Comparison of ENCODE assay signal across 10 mouse cellular contexts in the genomic region with DNA sequence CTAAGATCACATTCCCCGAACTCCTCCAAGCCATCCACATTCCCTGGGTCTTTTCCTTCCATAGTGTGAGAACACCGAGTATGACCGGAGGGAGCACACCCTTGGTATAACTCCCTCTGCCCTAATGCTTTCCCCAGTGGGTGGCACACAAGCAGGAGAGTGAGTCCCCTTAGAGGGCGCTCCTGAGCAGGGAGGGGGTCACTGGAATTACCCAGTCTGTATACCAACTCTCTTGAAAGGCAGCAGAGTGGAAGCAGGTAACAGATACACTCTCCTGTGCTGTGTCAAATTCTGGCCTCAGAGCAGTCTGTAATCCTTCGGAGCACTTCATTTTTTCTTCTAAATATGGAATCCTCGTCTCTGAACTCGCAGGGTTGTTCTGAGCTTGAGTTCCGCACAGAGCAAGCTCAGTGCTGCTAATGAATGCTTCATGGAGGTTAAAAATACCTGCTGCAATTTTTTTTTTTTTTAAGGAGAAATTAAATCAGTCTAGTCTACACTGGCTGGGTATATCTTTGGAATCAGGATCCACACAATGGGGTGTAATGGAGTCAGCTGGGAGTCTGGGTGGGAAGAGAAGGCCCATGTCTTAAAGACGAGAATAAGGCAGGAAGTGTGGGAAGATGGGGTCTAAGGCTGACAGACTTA.
DNase-seq lines count a peak whose midpoint lies in the region; ATAC-seq and TF ChIP-seq lines count a peak whose summit lies in the region.
"Had no signal": no experiment of that assay in that cellular context is flagged by ENCODE, and none has a peak within 500 bp of the region (broad histone marks: within the 10 kb centered on the region; RNA-seq: fewer than 3 reads in every experiment).

No protein-coding gene starts in this region.

- H3K9me3 ChIP-seq in heart, embryonic 15.5 days (replicated peaks): no peaks in the 10 kb centered on the region
- no peaks in the 10 kb centered on the region for H3K9me3 ChIP-seq in heart, embryonic 10.5 days
- H3K9me3 ChIP-seq in E14TG2a.4 (ENCODE audit: low read length): no peaks in the 10 kb centered on the region
- H3K9me3 ChIP-seq: forebrain, embryonic 10.5 days; liver, embryonic 13.5 days; neural tube, embryonic 13.5 days had no signal

- no peaks in the 10 kb centered on the region for H3K27me3 ChIP-seq in heart, embryonic 15.5 days
- no peaks in the 10 kb centered on the region for H3K27me3 ChIP-seq in heart, embryonic 10.5 days (ENCODE audit: insufficient read depth, poor library complexity, severe bottlenecking)
- no peaks in the 10 kb centered on the region for H3K27me3 ChIP-seq in E14TG2a.4 (ENCODE audit: insufficient read depth, low read length)
- H3K27me3 ChIP-seq in small intestine, adult 2 months (ENCODE audit: control insufficient read depth, insufficient read depth, low read length): no peaks in the 10 kb centered on the region
- H3K27me3 ChIP-seq: liver, embryonic 13.5 days; neural tube, embryonic 13.5 days had no signal

- peaks cover 19% of the 10 kb centered on the region for H3K36me3 ChIP-seq in heart, embryonic 15.5 days
- H3K36me3 ChIP-seq in heart, embryonic 10.5 days: peaks cover 27% of the 10 kb centered on the region
- peaks cover 67% of the 10 kb centered on the region for H3K36me3 ChIP-seq in E14TG2a.4 (ENCODE audit: insufficient read depth, low read length)
- H3K36me3 ChIP-seq in small intestine, adult 2 months (ENCODE audit: control insufficient read depth, insufficient read depth, low read length): peaks cover 14% of the 10 kb centered on the region
- H3K36me3 ChIP-seq: neural tube, embryonic 13.5 days had no signal

- no peak for ATAC-seq in heart, embryonic 15.5 days (replicated peaks; ENCODE audit: insufficient number of reproducible peaks, insufficient read depth, low FRiP score, low read depth)

- no peak for TF ChIP-seq POLR2A in small intestine, adult 2 months (IDR thresholded peaks at IDR 0.05; ENCODE audit: low read depth, low read length)

- peak; percentile 34 for TF ChIP-seq CTCF in E14TG2a.4 (conservative IDR thresholded peaks at IDR 0.05; ENCODE audit: low read length)
- peak; percentile 16; the same call in 1 of the 2 replicates for TF ChIP-seq CTCF in small intestine, adult 2 months (IDR thresholded peaks at IDR 0.05; ENCODE audit: extremely low read depth, insufficient read length, insufficient replicate concordance, low read depth, low read length)

- H3K4me1 ChIP-seq in heart, embryonic 15.5 days (replicated peaks): peaks cover 17% of the 10 kb centered on the region
- H3K4me1 ChIP-seq in heart, embryonic 10.5 days: peaks cover 16% of the 10 kb centered on the region; the same call in 1 of the 2 replicates
- peaks cover 7% of the 10 kb centered on the region for H3K4me1 ChIP-seq in E14TG2a.4 (replicated peaks; ENCODE audit: low read depth, low read length)
- no peaks in the 10 kb centered on the region for H3K4me1 ChIP-seq in small intestine, adult 2 months (ENCODE audit: control insufficient read depth, insufficient read depth, insufficient read length, low read length)
- H3K4me1 ChIP-seq: liver, embryonic 13.5 days had no signal

- WGBS in heart, embryonic 15.5 days: 67% methylated on average over 9 of the region's 9 CpGs
- 70% methylated on average over 9 of the region's 9 CpGs for WGBS in heart, embryonic 10.5 days
- 88% methylated on average over 9 of the region's 9 CpGs for WGBS in small intestine, adult 2 months

- no peak for DNase-seq in heart, embryonic 10.5 days (ENCODE audit: low spot score)
- DNase-seq in brain, adult 2 months (ENCODE audit: low read depth, low spot score): peak; percentile 35
- no peak for DNase-seq in embryo, embryonic 9.5 days (ENCODE audit: extremely low spot score)
- no peak for DNase-seq in layer of hippocampus, adult 9-10 months (ENCODE audit: low spot score)
- DNase-seq: liver, embryonic 13.5 days had no signal

- no peak overlapping the region for H3K4me2 ChIP-seq in heart, embryonic 15.5 days
- H3K4me2 ChIP-seq: liver, embryonic 13.5 days; neural tube, embryonic 13.5 days had no signal

- no peak overlapping the region for H3K4me3 ChIP-seq in heart, embryonic 15.5 days
- H3K4me3 ChIP-seq in heart, embryonic 10.5 days: no peak overlapping the region
- H3K4me3 ChIP-seq in E14TG2a.4 (replicated peaks; ENCODE audit: low read length): no peak overlapping the region
- H3K4me3 ChIP-seq in small intestine, adult 2 months (ENCODE audit: low read depth, low read length): no peak overlapping the region
- H3K4me3 ChIP-seq: forebrain, embryonic 10.5 days; liver, embryonic 13.5 days; neural tube, embryonic 13.5 days had no signal

- H3K9ac ChIP-seq in heart, embryonic 15.5 days: no peak overlapping the region
- H3K9ac ChIP-seq: liver, embryonic 13.5 days; neural tube, embryonic 13.5 days had no signal

- H3K27ac ChIP-seq in heart, embryonic 15.5 days: peak overlapping the region; percentile 24; the same call in 1 of the 2 replicates
- H3K27ac ChIP-seq in heart, embryonic 10.5 days: no peak overlapping the region
- H3K27ac ChIP-seq in small intestine, adult 2 months (ENCODE audit: insufficient read depth, low read depth, low read length): no peak overlapping the region
- H3K27ac ChIP-seq: forebrain, embryonic 10.5 days; liver, embryonic 13.5 days; neural tube, embryonic 13.5 days had no signal
